Mouse (Mus musculus) erythroblast, embryonic 14.5 days (primary cell): Measurements from ENCODE around the gene Angel1.

ENCODE experiments used
- GATA1 ChIP-seq: IDR thresholded peaks from 2 replicates; pipeline ENCODE4 v1.6.1; 2012; ENCODE audit warnings: low read length, inconsistent platforms, mixed read lengths
- TAL1 ChIP-seq: IDR thresholded peaks from 3 replicates; pipeline ENCODE4 v1.6.1; 2012; ENCODE audit warnings: low read length, inconsistent platforms, mixed read lengths

GRCm38 (mm10) chr12:86694441-86694840 lies 31.8 kb downstream of the Angel1 start:
- no peak for TF ChIP-seq GATA1
- TF ChIP-seq TAL1: no peak
